Mouse (Mus musculus) ovary, adult 18-20 months (tissue): Measurements from ENCODE around the gene Plxna2.

Experiments
- DNase-seq: peaks from one replicate; pipeline ENCODE4 v3.0.0; 2022; ENCODE audit warnings: low spot score, mixed read lengths

Gene Plxna2

GRCm38 (mm10) chr1:194773899-194774298, 155.9 kb downstream of the Plxna2 start:
- no peak for DNase-seq

GRCm38 (mm10) chr1:194774350-194774749, 156.3 kb downstream of the Plxna2 start:
- DNase-seq = no peak

- no peak for DNase-seq
Measured at GRCm38 (mm10) chr1:194774754-194775153, 156.7 kb downstream of the Plxna2 start.

- DNase-seq = no peak
Measured at GRCm38 (mm10) chr1:194775656-194776374, 157.8 kb downstream of the Plxna2 start.

GRCm38 (mm10) chr1:194776510-194777244, 158.7 kb downstream of the Plxna2 start:
- no peak for DNase-seq

- DNase-seq = no peak
Measured at GRCm38 (mm10) chr1:194777608-194778007, 159.6 kb downstream of the Plxna2 start.

- no peak for DNase-seq
Measured at GRCm38 (mm10) chr1:194780392-194780791, 162.4 kb downstream of the Plxna2 start.

- no peak for DNase-seq
Measured at GRCm38 (mm10) chr1:194780794-194781390, 162.9 kb downstream of the Plxna2 start.

GRCm38 (mm10) chr1:194781556-194781955, 163.5 kb downstream of the Plxna2 start:
- DNase-seq = no peak

GRCm38 (mm10) chr1:194782325-194782724, 164.3 kb downstream of the Plxna2 start:
- DNase-seq = no peak

GRCm38 (mm10) chr1:194787626-194788025, 169.6 kb downstream of the Plxna2 start:
- DNase-seq = no peak

- DNase-seq = no peak
Measured at GRCm38 (mm10) chr1:194793226-194793924, 175.4 kb downstream of the Plxna2 start.

- no peak for DNase-seq
Measured at GRCm38 (mm10) chr1:194795316-194795715, 177.3 kb downstream of the Plxna2 start.

GRCm38 (mm10) chr1:194797843-194798242, 179.8 kb downstream of the Plxna2 start:
- no peak for DNase-seq

- DNase-seq = no peak
Measured at GRCm38 (mm10) chr1:194798511-194798910, 180.5 kb downstream of the Plxna2 start.

- no peak for DNase-seq
Measured at GRCm38 (mm10) chr1:194808261-194808660, 190.2 kb downstream of the Plxna2 start.

- no peak for DNase-seq
Measured at GRCm38 (mm10) chr1:194808681-194809080, 190.7 kb downstream of the Plxna2 start.

- DNase-seq = no peak
Measured at GRCm38 (mm10) chr1:194809600-194809999, 191.6 kb downstream of the Plxna2 start.

- no peak for DNase-seq
Measured at GRCm38 (mm10) chr1:194814187-194814586, 196.2 kb downstream of the Plxna2 start.

- no peak for DNase-seq
Measured at GRCm38 (mm10) chr1:194815547-194815946, 197.5 kb downstream of the Plxna2 start.

GRCm38 (mm10) chr1:194816913-194817312, 198.9 kb downstream of the Plxna2 start:
- peak; percentile 50 for DNase-seq

GRCm38 (mm10) chr1:194820953-194821352, 202.9 kb downstream of the Plxna2 start:
- DNase-seq = no peak
